Mouse (Mus musculus) megakaryocyte, embryonic 14.5 days (primary cell): ENCODE results near the gene Tmbim4. TPM values are rescaled to one million over a fixed set of nuclear protein-coding genes. Genes with fewer than 3 reads are reported as not detected.

Source experiments
- H3K27me3 ChIP-seq: replicated peaks from 2 replicates; pipeline ENCODE3; 2012; ENCODE audit warnings: inconsistent platforms
- H3K36me3 ChIP-seq: replicated peaks from 2 replicates; pipeline ENCODE3; 2012; ENCODE audit warnings: low read length, inconsistent platforms, mixed read lengths
- H3K4me1 ChIP-seq: 2 replicates; pipeline ENCODE4 v1.6.1; 2012; ENCODE audit warnings: inconsistent platforms
- H3K4me3 ChIP-seq: replicated peaks from 2 replicates; pipeline ENCODE3; 2012; ENCODE audit warnings: moderate library complexity, mild to moderate bottlenecking, inconsistent platforms
- H3K9me3 ChIP-seq: 2 replicates; pipeline ENCODE4 v1.6.1; 2012; ENCODE audit warnings: inconsistent platforms
- FLI1 ChIP-seq: IDR thresholded peaks from 2 replicates; pipeline ENCODE4 v1.6.1; 2012; ENCODE audit warnings: low read length, inconsistent platforms, mixed read lengths
- GATA1 ChIP-seq: IDR thresholded peaks from 3 replicates; pipeline ENCODE4 v1.6.1; 2012; ENCODE audit warnings: mixed read lengths, low read length, inconsistent platforms, borderline replicate concordance
- polyA plus RNA-seq: library from polyadenylated mRNA; stranded (reverse); fragments of >175 nt; gene quantifications from 2 replicates; pipeline ENCODE4 v1.2.3, GENCODE M21; 2012; ENCODE audit warnings: low replicate concordance; ENCODE audit not compliant: insufficient read depth

Gene Tmbim4
- polyA plus RNA-seq, 1 experiment = 300 TPM

DNA sequence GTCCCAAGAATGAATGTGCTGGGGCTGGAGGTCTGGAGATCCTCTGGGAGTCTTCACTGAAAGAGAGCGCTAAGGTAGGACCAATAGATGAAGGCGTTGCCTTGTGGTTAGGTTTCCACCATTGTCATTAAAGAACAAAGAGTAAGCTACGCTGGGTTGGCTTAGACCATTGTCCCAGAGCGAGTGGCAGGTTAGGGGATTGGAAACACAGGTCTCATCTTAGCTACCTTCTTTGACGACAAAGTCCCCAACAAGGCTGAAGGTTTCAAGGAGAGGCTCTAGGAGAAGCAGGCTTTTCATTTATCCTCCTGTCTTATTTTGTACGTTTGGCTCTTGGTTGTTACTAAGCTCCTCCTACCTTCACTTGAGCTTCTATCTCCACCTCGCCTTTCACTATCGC lies 36.9 kb downstream of the Tmbim4 start:
- Histone ChIP-seq H3K4me3 (no peak overlapping the region), H3K27me3 (peaks cover 18% of the 10 kb centered on the region), H3K9me3 (no peaks in the 10 kb centered on the region), H3K4me1 (peaks cover 6% of the 10 kb centered on the region; the same call in 1 of the 2 replicates), H3K36me3 (peaks cover 6% of the 10 kb centered on the region)
- TF ChIP-seq FLI1 (no peak), GATA1 (no peak)

- Histone ChIP-seq H3K36me3 (no peaks in the 10 kb centered on the region), H3K27me3 (peaks cover 18% of the 10 kb centered on the region), H3K4me1 (peaks cover 10% of the 10 kb centered on the region; the same call in 1 of the 2 replicates), H3K9me3 (no peaks in the 10 kb centered on the region), H3K4me3 (no peak overlapping the region)
- TF ChIP-seq FLI1 = no peak
- no peak for TF ChIP-seq GATA1
These were observed 38.1 kb downstream of the Tmbim4 start for GRCm38 (mm10) chr10:120239476-120239875.

DNA sequence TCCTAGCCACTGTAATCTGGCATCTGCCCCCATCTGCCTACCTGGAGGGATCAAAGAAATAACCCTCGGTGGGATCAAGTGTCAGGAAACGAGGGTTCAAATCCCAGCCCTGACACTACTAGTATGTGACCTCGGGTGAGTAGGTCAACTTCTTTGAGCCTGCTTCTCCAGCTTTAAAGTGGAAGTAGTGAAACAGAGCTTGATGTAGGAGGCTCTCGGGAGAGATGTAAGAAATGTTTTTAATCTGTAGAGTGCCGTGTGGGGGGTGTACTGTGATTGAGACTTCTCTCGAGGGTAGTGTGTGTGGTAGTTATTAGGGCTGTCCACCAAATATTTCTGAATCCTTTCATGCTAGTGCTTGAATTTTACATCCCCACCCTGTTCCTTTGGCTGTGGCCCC lies 41.0 kb downstream of the Tmbim4 start:
- Histone ChIP-seq H3K9me3 (no peaks in the 10 kb centered on the region), H3K27me3 (peaks cover 14% of the 10 kb centered on the region), H3K36me3 (no peaks in the 10 kb centered on the region), H3K4me3 (no peak overlapping the region), H3K4me1 (peaks cover 13% of the 10 kb centered on the region)
- TF ChIP-seq FLI1 (no peak), GATA1 (no peak)

DNA sequence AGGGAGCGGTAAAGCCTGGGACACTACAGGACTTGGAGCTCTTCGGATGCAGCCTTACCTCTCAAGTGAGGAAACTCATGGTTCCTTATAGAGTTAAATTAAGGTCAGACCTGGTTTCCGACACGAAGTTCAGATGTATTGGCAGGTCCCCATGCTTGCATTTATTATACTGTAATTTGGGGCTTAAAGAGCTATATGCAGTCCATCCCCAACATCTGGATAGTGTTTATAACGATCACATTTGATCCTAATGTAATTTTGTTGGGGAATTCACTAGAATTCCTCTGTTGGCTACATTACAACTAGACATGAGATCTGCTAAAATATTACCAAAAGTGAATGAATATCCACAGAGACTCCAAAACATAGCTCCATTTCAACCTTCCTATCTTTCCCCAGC lies 44.3 kb downstream of the Tmbim4 start:
- H3K4me3 ChIP-seq = no peak overlapping the region
- no peaks in the 10 kb centered on the region for H3K36me3 ChIP-seq
- H3K4me1 ChIP-seq = peaks cover 11% of the 10 kb centered on the region
- peaks cover 12% of the 10 kb centered on the region for H3K27me3 ChIP-seq
- no peak for TF ChIP-seq GATA1
- no peak for TF ChIP-seq FLI1
- no peaks in the 10 kb centered on the region for H3K9me3 ChIP-seq

GRCm38 (mm10) chr10:120246994-120247750 lies 45.8 kb downstream of the Tmbim4 start:
- H3K36me3 ChIP-seq = no peaks in the 10 kb centered on the region
- H3K4me1 ChIP-seq = peaks cover 14% of the 10 kb centered on the region
- peak overlapping the region; percentile 83 for H3K4me3 ChIP-seq
- TF ChIP-seq FLI1 = no peak
- TF ChIP-seq GATA1 = no peak
- H3K27me3 ChIP-seq = peaks cover 17% of the 10 kb centered on the region
- H3K9me3 ChIP-seq = no peaks in the 10 kb centered on the region

DNA sequence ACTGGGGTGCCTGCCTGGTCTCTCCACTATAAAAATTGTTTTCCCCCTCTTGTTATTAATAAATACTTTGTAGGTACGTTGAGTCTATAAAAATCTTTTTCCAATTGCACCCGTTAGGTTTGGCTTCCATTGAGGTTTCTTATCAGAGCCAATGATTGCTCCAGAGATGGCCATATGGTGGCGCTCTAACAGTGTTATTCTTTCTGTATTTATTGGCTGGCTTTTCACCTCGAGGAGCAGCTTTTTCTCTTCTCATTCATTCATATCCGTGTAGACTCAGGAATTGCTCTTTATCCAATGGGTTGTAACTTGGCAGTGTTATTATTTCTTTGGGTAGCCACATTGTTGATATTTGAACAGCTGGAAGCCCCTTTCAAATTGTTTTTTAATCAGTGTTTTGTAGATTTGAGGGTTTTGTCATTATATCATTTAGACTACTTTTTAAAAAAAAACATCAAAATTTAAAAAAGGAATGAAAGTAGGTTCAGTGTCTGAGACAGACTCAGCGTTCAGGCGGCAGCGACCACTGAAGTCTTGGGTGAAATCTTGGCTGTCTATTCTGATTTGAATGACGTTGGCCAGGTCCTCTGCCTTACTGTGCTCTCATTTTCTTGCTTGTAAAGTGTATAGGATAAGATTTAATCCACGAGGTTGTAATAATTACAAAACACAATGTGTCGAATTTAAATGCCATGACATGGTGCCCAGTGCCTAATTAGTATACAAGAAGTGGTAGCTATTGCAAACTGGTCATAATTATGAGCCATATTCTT lies 49.7 kb downstream of the Tmbim4 start:
- no peak overlapping the region for H3K4me3 ChIP-seq
- H3K9me3 ChIP-seq = no peaks in the 10 kb centered on the region
- peaks cover 38% of the 10 kb centered on the region for H3K27me3 ChIP-seq
- H3K4me1 ChIP-seq = peaks cover 19% of the 10 kb centered on the region
- TF ChIP-seq GATA1 (no peak), FLI1 (no peak)
- no peaks in the 10 kb centered on the region for H3K36me3 ChIP-seq

- Histone ChIP-seq H3K4me3 (no peak overlapping the region), H3K27me3 (peaks cover 38% of the 10 kb centered on the region), H3K9me3 (no peaks in the 10 kb centered on the region), H3K4me1 (peaks cover 19% of the 10 kb centered on the region), H3K36me3 (no peaks in the 10 kb centered on the region)
- TF ChIP-seq GATA1 = no peak
- no peak for TF ChIP-seq FLI1
These were observed 50.4 kb downstream of the Tmbim4 start for GRCm38 (mm10) chr10:120251791-120252190.

GRCm38 (mm10) chr10:120252800-120253199 lies 51.4 kb downstream of the Tmbim4 start:
- TF ChIP-seq GATA1 (no peak), FLI1 (no peak)
- peaks cover 38% of the 10 kb centered on the region for H3K27me3 ChIP-seq
- H3K4me1 ChIP-seq = peaks cover 19% of the 10 kb centered on the region
- H3K9me3 ChIP-seq = no peaks in the 10 kb centered on the region
- no peaks in the 10 kb centered on the region for H3K36me3 ChIP-seq
- peak overlapping the region; percentile 62 for H3K4me3 ChIP-seq

- H3K27me3 ChIP-seq = peaks cover 27% of the 10 kb centered on the region
- TF ChIP-seq GATA1 (no peak), FLI1 (no peak)
- no peaks in the 10 kb centered on the region for H3K9me3 ChIP-seq
- peak overlapping the region; percentile 42 for H3K4me3 ChIP-seq
- no peaks in the 10 kb centered on the region for H3K36me3 ChIP-seq
- H3K4me1 ChIP-seq = peaks cover 16% of the 10 kb centered on the region
These were observed 55.8 kb downstream of the Tmbim4 start for GRCm38 (mm10) chr10:120257231-120257630.

- Histone ChIP-seq H3K4me3 (no peak overlapping the region), H3K4me1 (peaks cover 14% of the 10 kb centered on the region), H3K36me3 (no peaks in the 10 kb centered on the region), H3K27me3 (peaks cover 13% of the 10 kb centered on the region), H3K9me3 (peaks cover 23% of the 10 kb centered on the region)
- TF ChIP-seq FLI1 (no peak), GATA1 (no peak)
These were observed 66.4 kb downstream of the Tmbim4 start for GRCm38 (mm10) chr10:120267790-120268189.
